Mouse (Mus musculus) retina, postnatal 7 days (tissue): Measurements from ENCODE around the gene Tdp2.
"Not testable (repeated sequence)": the region's sequence is repeated elsewhere in the genome, so short reads cannot be mapped to it uniquely, and the experiment has no call there.

ENCODE experiments used
- DNase-seq: peaks from one replicate; pipeline ENCODE4 v3.0.0-alpha.2; 2012; ENCODE audit warnings: low read depth, low spot score

Gene Tdp2

DNA sequence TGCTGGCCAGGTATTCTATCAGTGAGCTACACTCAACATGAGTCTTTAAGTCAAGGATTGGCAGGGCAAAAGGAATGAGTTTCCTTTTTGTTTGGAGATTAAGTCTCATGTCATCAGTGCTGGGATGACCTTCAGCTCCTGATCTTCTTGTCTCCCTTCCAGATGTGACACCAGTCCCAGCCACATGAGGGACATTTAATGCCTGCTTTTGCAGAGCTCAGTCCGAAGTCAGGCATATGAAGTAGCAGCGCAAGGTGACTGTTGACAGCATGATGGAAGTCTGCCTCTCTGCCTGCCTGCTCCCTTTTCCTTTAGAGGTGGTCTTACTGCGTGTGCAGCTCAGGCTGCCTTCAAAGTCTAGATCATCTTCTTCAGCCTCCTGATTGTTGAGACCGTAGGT is 6.8 kb upstream of the Tdp2 start:
- DNase-seq = no peak

- DNase-seq = no peak
Observed at GRCm38 (mm10) chr13:24825587-24825986, 5.9 kb upstream of the Tdp2 start.

GRCm38 (mm10) chr13:24826116-24826515 is 5.4 kb upstream of the Tdp2 start:
- DNase-seq = no peak

DNA sequence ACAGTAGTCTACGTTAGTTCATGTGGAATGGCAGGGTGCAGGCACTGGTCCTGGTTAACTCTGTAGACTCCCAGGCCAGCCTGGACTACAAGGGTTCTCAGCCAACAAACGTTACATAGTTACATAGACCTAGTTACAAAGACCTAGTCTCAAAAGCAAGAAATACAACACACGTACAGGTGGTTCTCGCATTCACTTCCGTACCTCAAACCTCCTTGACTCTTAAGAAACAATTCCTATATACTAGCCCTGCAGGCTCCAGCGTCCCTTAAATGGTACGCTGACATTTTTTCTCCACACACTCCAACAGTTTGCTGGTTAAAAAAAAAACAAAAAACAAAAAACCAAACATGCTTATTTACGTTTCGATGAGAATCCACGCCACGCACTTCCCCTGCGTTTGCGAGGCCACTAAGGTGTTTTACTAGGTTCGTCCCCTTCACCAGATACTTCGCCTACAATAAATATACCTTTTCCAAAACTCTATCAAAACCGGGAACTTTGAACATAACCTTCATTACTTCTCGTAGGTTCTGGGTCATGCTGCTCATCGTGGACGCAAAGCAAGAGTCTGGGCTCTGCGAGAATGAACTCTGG is 625 bp upstream of the Tdp2 start:
- no peak for DNase-seq

DNA sequence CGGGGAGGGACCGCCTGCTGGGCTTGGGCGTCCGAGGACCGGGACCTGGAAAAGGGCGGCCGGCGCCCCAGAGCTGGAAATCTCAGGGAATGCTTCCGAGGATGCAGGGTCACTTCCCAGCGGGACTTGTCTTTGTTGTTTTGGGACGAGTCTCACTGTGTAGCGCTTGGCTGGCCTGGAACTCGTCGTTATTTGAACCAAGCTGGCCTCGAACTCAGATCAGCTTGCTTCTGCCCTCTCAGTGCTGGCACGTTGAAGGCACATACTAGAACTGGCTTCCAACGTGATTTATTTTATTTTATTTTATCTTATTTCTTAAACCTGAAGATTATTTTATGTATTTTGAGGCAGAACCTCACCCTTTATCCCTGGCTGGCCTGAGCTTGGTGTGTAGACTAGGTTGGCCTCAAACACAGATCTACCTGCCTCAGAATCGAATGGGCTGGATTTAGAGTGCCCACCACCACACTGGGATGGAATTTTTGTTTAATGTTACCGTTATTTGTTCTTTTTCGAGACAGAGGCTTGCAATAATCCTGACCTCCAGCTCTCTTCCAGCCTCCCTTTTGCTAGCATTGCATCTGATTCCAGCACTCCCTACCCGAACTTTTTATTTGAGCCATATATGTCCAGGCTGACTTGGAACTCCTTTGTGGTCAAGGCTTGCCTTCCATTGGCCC is 792 bp downstream of the Tdp2 start:
- no peak for DNase-seq

- DNase-seq = no peak
Observed at GRCm38 (mm10) chr13:24832811-24833155, 1.3 kb downstream of the Tdp2 start.

- not testable (repeated sequence) for DNase-seq
Observed at GRCm38 (mm10) chr13:24837765-24838164, 6.3 kb downstream of the Tdp2 start.

DNA sequence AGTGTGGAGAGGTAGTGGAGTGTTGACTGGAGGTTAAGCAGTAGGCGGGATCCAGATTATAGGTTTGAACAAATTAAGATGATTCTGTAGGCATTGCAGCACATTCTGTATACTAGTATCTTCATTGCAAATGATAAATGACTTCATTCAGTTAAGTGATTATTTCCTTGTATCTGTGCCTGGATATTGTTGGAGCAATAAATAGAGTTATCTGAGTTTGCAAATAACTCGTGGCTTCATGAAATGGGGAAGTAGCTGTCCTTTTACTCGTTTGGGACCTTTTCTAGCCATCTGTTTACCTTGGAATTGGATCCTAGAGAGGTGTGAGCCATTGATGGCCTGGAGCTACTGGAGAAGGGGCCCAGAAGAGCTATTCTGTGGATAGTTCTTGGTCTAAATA is 8.4 kb downstream of the Tdp2 start:
- DNase-seq = no peak

DNA sequence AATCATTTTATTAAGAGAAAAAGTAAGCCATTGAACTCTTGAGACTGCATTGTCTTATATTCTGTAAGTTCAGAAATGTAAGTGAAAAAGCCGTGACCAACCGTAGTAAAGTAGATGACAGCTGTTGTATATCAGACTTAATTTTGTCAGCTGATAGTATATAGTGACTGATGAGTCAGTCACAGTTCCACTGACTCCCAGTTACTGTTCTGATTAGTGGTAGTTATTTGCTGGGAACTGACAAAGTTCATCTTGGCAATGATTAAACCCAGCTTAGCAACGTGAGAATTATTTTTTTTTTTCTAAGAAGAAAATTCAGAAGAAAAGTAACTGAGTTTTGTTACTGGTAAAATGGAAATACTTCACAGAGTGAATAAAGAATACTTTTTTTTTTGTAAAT is 10.2 kb downstream of the Tdp2 start:
- no peak for DNase-seq

DNA sequence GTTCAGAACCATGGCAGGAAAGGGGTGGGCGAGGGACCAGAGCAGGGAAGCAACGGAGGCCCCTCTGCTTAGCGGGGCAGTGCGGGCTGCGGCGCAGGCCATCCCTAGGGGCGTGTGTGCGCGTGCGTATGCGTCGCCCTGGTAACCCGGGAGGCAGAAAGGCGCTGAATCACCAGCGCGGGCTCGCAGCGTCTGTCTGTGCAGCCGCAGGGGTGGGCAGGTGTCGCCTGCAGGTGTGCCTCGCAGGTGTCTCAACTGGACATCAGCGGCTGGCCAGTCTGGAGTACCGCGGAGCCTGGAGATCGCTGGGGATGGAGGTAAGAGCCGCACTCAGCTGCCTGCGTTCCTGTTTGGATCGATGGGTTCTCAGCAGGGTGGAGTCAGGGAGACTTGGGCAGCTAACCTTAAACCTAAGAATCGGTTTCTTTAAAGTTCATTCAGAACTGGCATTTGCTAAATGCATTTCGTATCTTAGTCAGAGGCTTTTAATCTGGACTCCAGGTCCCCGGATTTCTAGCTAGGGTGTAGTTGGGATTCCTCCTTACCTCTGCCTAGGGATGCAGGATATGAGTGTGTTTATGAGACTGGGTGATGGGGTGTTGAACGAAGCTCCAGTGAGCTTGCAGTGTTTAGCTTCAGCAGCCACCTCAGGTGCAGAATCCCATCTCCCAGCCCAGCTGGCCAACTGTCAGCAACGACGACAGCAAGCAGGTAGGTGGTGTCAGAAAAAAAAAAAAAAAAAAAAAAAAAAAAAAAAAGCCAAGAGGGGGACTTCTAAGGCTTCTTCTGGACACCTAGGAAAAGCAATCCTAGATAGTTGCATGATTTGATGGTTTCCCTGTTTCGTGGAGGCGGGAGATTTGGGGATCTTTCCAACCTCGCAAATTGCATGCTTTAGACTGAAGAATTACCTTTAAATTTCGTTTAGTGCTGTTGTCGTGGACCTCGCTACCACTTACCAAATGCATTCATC is 13.8 kb downstream of the Tdp2 start, which contains the start of gene D130043K22Rik:
Gene D130043K22Rik (plus strand): TSS at position 153 of the 973 bp plus-strand sequence.
- peak; percentile 13 for DNase-seq

- DNase-seq = no peak
Observed at GRCm38 (mm10) chr13:24849318-24849717, 17.8 kb downstream of the Tdp2 start.

GRCm38 (mm10) chr13:24851989-24852388 is 20.5 kb downstream of the Tdp2 start:
- DNase-seq = no peak

DNA sequence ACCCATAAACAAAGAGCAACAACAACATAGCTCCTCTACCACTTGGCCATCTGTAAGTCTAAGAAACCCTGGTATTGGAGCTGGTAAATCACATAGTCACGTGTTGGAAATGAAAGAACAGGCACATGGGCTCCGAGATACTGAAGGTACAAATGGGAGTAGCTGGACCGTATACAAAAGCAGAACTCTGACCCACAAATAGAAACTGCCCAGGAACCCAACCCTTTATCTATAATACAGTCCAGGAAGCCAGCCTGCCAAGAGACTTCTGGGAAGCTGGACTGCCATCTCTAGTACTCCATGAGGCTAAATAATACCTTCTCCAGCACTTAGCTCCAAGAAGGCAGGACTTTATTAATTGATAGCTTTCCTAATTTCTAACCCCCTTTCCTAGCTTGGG is 21.1 kb downstream of the Tdp2 start:
- no peak for DNase-seq

DNA sequence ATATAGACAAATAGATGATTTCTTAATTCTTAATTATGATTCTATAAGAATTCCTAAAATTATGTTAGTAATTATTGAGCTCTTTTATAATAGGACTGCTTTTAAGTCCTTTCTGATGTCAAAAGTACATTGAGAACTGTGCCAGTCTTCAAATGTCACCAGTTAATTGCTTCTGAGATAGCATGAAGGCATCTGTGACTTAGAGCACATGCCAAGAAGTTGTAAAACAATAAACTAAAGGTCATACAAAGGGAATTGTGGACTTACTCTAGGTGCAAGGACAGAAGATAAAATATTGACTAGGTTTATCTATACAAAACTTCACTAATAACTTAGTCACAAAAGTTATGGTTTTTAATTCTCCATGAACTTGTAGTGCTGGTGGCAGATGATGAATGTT is 27.6 kb downstream of the Tdp2 start:
- DNase-seq = no peak

DNA sequence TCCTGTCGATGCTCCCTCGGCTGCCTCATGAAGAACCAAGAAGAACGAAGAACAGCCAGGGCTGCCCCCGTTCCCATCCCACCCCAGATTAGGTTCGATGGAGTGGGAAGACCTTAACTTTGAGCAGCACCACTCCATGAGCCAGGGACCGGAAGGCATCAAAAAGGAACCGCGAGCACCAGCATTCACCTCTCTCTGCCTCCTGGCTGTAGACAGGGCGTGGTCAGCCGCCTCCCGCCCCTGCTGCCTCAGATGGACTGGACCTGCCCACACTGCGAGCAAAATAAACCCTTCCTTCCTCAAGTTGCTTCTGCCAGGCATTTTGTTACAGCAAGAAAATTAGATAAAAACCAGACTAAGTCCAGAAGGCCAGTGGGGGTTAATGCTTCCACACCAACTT is 29.6 kb downstream of the Tdp2 start:
- DNase-seq = no peak

- DNase-seq = no peak
Observed at GRCm38 (mm10) chr13:24862021-24862420, 30.5 kb downstream of the Tdp2 start.

DNA sequence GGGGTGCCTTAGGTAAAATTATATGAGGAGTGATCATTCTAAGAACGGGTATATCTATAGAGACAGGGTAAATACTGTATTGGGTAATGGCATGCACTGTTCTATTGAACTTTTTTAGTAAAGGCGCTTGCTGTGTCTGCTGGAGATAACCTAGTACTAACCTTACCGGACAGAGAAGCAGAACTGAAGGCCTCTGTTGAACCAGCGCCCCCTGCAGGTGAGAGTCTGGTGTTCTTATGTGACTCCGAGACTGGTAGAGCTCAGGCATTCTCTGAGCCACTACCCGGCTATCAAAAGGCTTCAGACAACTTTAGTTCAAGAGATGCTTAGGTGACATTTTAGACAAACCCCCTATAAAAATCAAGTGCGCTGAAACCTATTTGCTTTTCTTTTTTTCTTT is 31.0 kb downstream of the Tdp2 start:
- DNase-seq = no peak

- no peak for DNase-seq
Observed at GRCm38 (mm10) chr13:24866430-24867402, 35.2 kb downstream of the Tdp2 start.

- no peak for DNase-seq
Observed at GRCm38 (mm10) chr13:24867789-24868188, 36.3 kb downstream of the Tdp2 start.

- no peak for DNase-seq
Observed at GRCm38 (mm10) chr13:24868233-24868632, 36.8 kb downstream of the Tdp2 start.

DNA sequence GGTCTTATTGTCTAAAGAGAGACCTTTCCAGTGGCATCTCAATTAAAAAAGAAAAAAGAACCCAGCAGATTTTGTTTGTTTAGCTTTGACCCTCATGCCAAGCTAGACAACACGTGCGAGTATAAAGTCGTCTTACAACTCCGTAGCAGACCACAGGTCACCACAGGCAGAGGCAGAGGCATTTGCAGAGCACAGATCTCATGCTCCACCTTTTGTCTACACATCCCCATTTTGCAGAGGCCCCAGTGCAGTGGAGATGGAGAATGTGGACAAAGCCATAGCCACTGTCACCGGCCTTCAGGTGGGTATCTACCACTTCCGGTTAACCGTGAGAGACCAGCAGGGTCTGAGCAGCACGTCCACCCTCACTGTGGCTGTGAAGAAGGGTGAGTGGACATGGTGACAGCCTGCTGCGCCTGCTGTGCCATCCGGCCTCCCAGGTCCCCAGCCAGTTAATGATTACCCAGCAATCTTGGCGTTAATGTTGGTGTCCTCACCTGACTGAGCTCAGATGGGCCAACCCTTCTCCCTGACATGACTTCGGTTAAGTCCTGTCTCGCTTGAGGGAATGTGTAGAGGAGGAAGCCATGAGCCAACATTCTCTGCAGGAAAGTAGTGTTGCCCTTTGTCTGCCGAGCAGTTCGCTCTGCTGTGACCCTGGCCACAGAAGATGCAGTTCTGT is 48.0 kb downstream of the Tdp2 start:
- DNase-seq = no peak
